Mouse (Mus musculus): ENCODE results near the gene Cfap74.

- TF ChIP-seq POLR2A (IDR thresholded peaks at IDR 0.05; ENCODE audit: extremely low read depth, insufficient read depth, low read length) (no peak), CTCF (IDR thresholded peaks at IDR 0.05; ENCODE audit: extremely low read depth, insufficient read depth, low read length) (no peak)
These were observed 27.0 kb upstream of the Cfap74 start for GRCm38 (mm10) chr4:155381974-155382373.
